Mouse (Mus musculus): ENCODE measurements around the gene C130074G19Rik. TPM values are rescaled to one million over a fixed set of nuclear protein-coding genes. Genes with fewer than 3 reads are reported as not detected.

The C130074G19Rik gene
- total RNA-seq (2021) = 10 to 100 TPM; 25.9 to 31.8 TPM
- long read RNA-seq, experiment 1, partial matches to known transcripts = 0 of 13 reads
- long read RNA-seq, experiment 1, other reads (novel, unspliced or antisense) = 13 of 13 reads
- long read RNA-seq, experiment 2, partial matches to known transcripts = 0 of 6 reads
- long read RNA-seq, experiment 2, other reads (novel, unspliced or antisense) = 6 of 6 reads

DNA sequence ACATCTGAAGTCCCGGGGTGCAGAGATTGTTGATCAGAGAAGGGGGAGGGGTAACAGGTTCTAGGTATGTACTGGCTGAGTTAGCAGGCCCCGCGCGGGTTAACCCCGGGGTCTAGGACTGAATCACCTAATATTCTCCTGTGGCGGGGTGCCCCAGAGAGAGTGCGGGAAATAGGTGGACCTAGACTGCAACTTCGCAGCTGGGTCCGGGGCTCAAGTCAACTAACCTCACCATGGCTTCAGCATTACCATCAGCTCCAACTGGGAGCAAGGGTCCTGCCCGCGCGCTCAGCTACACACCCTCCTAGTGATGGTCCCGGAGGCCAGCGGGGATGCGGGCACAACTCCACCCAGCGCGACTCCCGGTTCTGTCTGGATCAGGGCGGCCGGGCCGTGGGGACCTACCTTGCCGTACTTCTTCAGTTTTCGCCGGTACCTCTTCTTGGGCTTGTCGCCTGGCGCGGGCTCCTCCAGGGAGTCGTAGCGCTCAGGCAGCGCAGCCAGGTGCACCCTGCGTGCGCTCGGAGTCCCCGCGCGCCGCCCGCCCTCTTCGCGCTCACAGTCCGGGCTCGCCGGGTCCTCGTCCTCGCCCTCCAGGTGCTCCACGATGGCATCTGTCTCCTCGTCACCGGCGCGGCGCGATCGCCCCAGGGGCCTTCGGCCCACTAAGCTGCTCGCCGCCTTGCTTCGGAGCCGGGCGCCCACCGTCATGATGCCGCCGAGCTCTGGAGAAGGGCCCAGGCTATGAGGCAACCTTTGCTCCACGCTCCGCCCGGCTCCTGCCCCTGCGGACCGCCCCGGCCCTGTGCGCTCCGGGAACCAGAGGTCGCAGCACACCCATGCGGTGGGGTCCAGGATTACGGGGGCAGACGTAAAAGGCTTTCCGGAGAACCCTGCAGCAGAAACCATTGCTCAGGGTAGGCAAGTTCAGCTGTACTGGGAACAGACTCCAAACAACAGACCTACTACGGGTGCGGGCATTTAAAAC is at the start of gene C130074G19Rik:
C130074G19Rik (minus strand) TSS at position 938 of the 988 bp plus-strand sequence.
- intact Hi-C loops (cut with DNase I; ENCODE audit: low total_unique reads) = no loop called here
- peak; percentile 76 for DNase-seq

- intact Hi-C loops (cut with DNase I; ENCODE audit: low total_unique reads) = no loop called here
- DNase-seq = no peak
Measured at GRCm38 (mm10) chr1:184931097-184931496, 48.1 kb upstream of the C130074G19Rik start.

DNA sequence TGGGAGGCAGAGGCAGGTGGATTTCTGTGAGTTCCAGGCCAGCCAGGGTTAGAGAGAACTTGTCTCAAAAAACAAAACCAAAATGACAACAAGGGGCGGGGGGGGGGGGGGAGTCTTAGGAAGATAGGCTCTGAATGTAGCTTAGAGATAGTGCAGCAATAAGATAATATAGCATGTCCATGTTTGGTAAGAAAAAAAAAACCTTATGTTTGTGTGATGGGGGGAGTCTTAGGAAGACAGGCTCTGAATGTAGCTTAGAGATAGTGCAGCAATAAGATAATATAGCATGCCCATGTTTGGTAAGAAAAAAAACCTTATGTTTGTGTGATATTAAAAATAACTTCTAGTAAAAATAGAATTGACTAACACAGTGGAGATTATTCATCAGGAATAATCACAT is 45.4 kb upstream of the C130074G19Rik start:
- intact Hi-C loops (cut with DNase I; ENCODE audit: low total_unique reads) = no loop called here
- DNase-seq = no peak

- DNase-seq = no peak
- intact Hi-C loops (cut with DNase I; ENCODE audit: low total_unique reads) = no loop called here
Measured at GRCm38 (mm10) chr1:184927911-184928310, 44.9 kb upstream of the C130074G19Rik start.

- peak; percentile 53 for DNase-seq
- intact Hi-C loops (cut with DNase I; ENCODE audit: low total_unique reads) = no loop called here
Measured at GRCm38 (mm10) chr1:184922824-184923223, 39.8 kb upstream of the C130074G19Rik start.

- DNase-seq = no peak
- intact Hi-C loops (cut with DNase I; ENCODE audit: low total_unique reads) = no loop called here
Measured at GRCm38 (mm10) chr1:184920057-184920456, 37.0 kb upstream of the C130074G19Rik start.

- no peak for DNase-seq
- intact Hi-C loops (cut with DNase I; ENCODE audit: low total_unique reads) = no loop called here
Measured at GRCm38 (mm10) chr1:184918227-184918888, 35.3 kb upstream of the C130074G19Rik start.

GRCm38 (mm10) chr1:184912336-184912735 is 29.3 kb upstream of the C130074G19Rik start:
- no peak for DNase-seq
- intact Hi-C loops (cut with DNase I; ENCODE audit: low total_unique reads) = no loop called here

- no peak for DNase-seq
Measured at GRCm38 (mm10) chr1:184911861-184912260, 28.8 kb upstream of the C130074G19Rik start.

GRCm38 (mm10) chr1:184908558-184908957 is 25.5 kb upstream of the C130074G19Rik start:
- peak; percentile 29 for DNase-seq
- intact Hi-C loops (cut with DNase I; ENCODE audit: low total_unique reads) = no loop called here

More at GRCm38 (mm10) chr1:184911861-184912260, 28.8 kb upstream of the C130074G19Rik start:
- intact Hi-C loops (cut with DNase I; ENCODE audit: low total_unique reads) = no loop called here

GRCm38 (mm10) chr1:184905904-184906745 is 23.1 kb upstream of the C130074G19Rik start:
- no peak for DNase-seq
- intact Hi-C loops (cut with DNase I; ENCODE audit: low total_unique reads) = no loop called here

GRCm38 (mm10) chr1:184905371-184905770 is 22.4 kb upstream of the C130074G19Rik start:
- intact Hi-C loops (cut with DNase I; ENCODE audit: low total_unique reads) = no loop called here
- DNase-seq = no peak

DNA sequence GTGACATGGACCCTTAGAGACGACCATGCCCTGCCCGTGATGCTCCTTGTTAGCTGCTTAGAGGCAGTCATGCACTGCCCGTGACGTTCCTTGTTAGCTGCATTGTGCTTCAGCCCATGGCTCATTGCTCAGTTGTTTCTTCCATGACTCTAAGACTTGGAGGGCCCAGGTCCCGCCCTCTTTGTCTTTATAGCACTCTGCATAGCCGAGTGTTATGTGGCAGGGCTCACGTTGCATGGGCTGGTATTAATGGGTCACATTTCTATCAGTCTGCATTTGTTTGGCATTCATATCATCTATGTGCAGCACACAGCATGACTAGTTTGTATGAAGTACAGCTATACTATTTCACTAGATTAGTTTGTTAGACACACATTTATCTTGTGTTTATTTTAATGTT is 20.7 kb upstream of the C130074G19Rik start:
- no peak for DNase-seq
- intact Hi-C loops (cut with DNase I; ENCODE audit: low total_unique reads) = no loop called here

DNA sequence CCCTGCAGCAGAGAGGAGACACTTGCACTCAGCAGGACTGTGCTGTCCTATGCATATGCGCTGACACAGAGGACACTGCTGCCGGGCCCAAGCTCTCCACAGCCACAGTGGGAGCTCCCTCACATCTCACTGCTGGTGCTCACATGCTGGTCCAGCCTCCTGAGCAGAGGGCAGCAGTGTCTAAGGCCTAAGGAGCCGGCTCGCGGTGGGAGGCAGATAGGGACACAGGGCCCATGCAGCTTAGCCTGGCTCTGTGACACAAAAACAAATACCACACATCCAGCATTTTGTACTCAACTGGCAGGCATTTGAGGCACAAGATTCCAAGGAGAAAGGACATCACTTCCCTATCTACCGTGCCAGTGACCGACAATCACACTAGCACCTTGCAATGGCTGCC is 19.9 kb upstream of the C130074G19Rik start:
- no peak for DNase-seq
- intact Hi-C loops (cut with DNase I; ENCODE audit: low total_unique reads) = no loop called here

DNA sequence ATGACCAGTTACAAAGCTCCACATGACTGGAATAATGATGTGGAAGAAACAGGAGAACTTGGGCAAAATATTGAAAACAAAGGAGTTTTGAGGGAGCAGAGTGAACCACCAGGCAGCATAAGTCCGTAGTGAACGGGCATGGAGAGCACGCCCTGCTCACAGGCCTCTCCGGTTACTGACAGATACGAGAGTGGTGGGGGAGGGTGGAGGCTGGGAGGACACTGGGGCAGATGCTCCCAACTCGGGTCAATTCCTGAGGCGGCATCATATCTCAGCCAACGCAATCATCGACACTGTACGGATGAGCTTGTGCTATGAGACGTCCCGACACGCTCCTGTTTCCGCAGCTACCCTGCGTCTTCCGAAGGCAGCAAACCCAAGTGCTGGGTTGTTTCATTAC is 14.3 kb upstream of the C130074G19Rik start:
- intact Hi-C loops (cut with DNase I; ENCODE audit: low total_unique reads) = no loop called here
- no peak for DNase-seq

DNA sequence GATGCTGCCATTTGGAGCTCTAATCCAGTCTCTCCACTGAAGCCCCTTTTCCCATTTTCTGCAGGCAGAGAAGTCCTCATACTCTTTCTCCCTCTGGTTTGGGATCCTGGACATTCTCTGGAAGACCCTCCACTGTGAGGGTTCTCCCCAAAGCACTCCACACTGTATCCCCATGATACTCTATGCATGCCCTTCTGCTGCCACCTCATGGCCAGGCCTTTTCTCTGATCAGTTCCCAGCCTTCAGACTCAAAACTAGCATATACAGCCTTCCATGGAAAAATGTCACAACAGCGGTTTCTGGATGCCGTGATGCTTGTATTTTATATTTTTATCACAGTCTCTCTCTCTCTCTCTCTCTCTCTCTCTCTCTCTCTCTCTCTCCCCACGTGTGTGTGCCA is 9.0 kb upstream of the C130074G19Rik start:
- no peak for DNase-seq
- intact Hi-C loops (cut with DNase I; ENCODE audit: low total_unique reads) = no loop called here

DNA sequence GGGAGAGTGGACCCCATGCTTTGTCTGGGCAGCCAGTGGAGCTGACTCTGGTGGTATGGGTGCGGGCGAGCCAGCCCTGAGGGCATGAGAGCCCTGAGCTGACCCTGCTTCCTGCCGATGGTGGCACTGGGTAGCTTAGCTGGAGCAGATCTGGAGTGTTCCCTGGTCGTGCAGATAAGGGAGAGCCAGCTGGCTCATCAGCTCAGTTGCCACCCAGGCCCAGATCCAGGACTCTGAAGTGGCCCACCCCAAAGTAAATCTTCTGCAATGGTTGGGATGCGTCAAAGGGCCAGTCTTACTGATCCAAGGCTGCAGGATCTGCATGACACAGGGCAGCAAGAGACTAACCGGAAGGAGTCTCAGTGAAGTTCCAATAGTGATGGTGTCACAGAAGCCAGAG is 6.4 kb upstream of the C130074G19Rik start:
- intact Hi-C loops (cut with DNase I; ENCODE audit: low total_unique reads) = no loop called here
- no peak for DNase-seq

DNA sequence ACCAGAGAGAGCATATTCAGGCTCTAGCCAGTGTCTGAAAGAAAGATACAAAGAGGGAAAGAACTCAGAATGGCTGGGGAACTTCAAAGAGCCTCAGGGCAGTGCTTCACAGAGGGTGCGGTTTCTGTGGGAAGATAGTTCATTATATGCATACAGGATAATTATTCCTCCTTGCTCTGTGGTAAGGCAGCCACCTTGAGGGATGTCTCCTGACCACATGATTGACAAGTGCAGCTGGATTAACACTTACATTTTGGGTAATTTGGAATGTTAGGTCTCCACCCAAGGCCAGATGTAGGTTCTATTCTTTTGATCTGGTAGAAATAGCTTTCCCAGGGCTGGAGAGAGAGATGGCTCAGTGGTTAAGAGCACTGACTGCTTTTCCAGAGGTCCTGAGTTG is 3.1 kb upstream of the C130074G19Rik start:
- intact Hi-C loops (cut with DNase I; ENCODE audit: low total_unique reads) = no loop called here
- no peak for DNase-seq

DNA sequence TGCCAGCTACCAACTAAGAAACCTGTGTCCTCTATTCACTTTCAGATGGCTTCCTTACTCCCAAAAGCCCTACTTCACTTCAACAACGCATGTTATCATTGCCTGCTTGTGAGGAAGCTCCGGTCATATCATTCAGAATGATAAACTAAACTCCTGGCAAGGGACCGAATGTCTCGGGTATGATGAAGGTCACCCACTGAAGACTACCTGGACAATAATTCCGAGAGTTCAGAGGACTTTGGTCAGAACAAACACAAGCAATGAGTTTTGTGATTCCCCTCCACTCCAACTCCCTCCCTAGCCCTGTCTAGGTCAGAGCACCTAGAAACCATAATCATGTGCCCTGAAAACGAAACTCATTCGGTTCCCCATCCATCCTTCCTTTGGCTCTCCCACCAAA is 1.2 kb downstream of the C130074G19Rik start:
- intact Hi-C loops (cut with DNase I; ENCODE audit: low total_unique reads) = no loop called here
- DNase-seq = no peak

All from gastrocnemius, postnatal 14 days (tissue).